ENCODE assay signal across 27 mouse cellular contexts in genomic region chr2:117498565-117498964, GRCm38 (mm10).
"Had no signal": no experiment of that assay in that cellular context is flagged by ENCODE, and none has a peak within 500 bp of the region (broad histone marks: within the 10 kb centered on the region; RNA-seq: fewer than 3 reads in every experiment).

No protein-coding gene starts in this region.

- H3K9ac ChIP-seq: heart, embryonic 12.5 days; hindbrain, embryonic 12.5 days; hindbrain, embryonic 14.5 days; intestine, embryonic 15.5 days; kidney, embryonic 15.5 days; limb, embryonic 12.5 days; liver, embryonic 13.5 days had no signal

- H3K4me1 ChIP-seq: heart, embryonic 10.5 days; heart, embryonic 12.5 days; hindbrain, embryonic 10.5 days; hindbrain, embryonic 12.5 days; intestine, embryonic 15.5 days; kidney, embryonic 15.5 days; limb, embryonic 10.5 days; limb, embryonic 12.5 days; liver, embryonic 13.5 days had no signal

- H3K4me2 ChIP-seq: heart, embryonic 12.5 days; hindbrain, embryonic 12.5 days; hindbrain, embryonic 14.5 days; intestine, embryonic 15.5 days; kidney, embryonic 15.5 days; limb, embryonic 12.5 days; liver, embryonic 11.5 days; liver, embryonic 13.5 days had no signal

- H3K4me3 ChIP-seq: heart, embryonic 10.5 days; heart, embryonic 12.5 days; hindbrain, embryonic 10.5 days; hindbrain, embryonic 12.5 days; intestine, embryonic 15.5 days; kidney, embryonic 15.5 days; limb, embryonic 10.5 days; limb, embryonic 12.5 days; liver, embryonic 13.5 days had no signal

- H3K27me3 ChIP-seq: heart, embryonic 12.5 days; hindbrain, embryonic 12.5 days; intestine, embryonic 15.5 days; kidney, embryonic 15.5 days; limb, embryonic 12.5 days; liver, embryonic 13.5 days had no signal

- H3K9me3 ChIP-seq: heart, embryonic 10.5 days; heart, embryonic 12.5 days; hindbrain, embryonic 10.5 days; hindbrain, embryonic 12.5 days; intestine, embryonic 15.5 days; kidney, embryonic 15.5 days; limb, embryonic 10.5 days; limb, embryonic 12.5 days; liver, embryonic 13.5 days had no signal

- ATAC-seq: hindbrain, embryonic 16.5 days; inflammation-experienced regulatory T-cells, adult 6 months; intestine, embryonic 15.5 days; intestine, postnatal 0 days had no signal

- H3K27ac ChIP-seq: heart, embryonic 10.5 days; hindbrain, embryonic 10.5 days; hindbrain, embryonic 12.5 days; hindbrain, embryonic 14.5 days; intestine, embryonic 15.5 days; kidney, embryonic 15.5 days; kidney, postnatal 0 days; limb, embryonic 10.5 days; limb, embryonic 12.5 days; liver, embryonic 13.5 days had no signal

- DNase-seq: gastrocnemius, postnatal 14 days; gastrocnemius, postnatal 36 days; heart, adult 18-20 months; heart, postnatal 10 days; heart, postnatal 4 days; kidney, adult 18-20 months; kidney, adult 8-10 months; kidney, postnatal 14 days; kidney, postnatal 36 days; layer of hippocampus, adult 9-11 months; layer of hippocampus, postnatal 36 days; liver; liver, embryonic 13.5 days had no signal

- H3K36me3 ChIP-seq: heart, embryonic 10.5 days; heart, embryonic 12.5 days; hindbrain, embryonic 10.5 days; hindbrain, embryonic 12.5 days; intestine, embryonic 15.5 days; kidney, embryonic 15.5 days; limb, embryonic 10.5 days; limb, embryonic 12.5 days; liver, embryonic 13.5 days had no signal
